Mouse (Mus musculus): ENCODE measurements around the gene Ppm1a. TPM values are rescaled to one million over a fixed set of nuclear protein-coding genes. Genes with fewer than 3 reads are reported as not detected.
A peak's percentile ranks its signal among the peaks of the same experiment; 100 is the strongest.

Ppm1a gene
- total RNA-seq (2021): 100 to 1,000 TPM; 234 to 247 TPM

DNA sequence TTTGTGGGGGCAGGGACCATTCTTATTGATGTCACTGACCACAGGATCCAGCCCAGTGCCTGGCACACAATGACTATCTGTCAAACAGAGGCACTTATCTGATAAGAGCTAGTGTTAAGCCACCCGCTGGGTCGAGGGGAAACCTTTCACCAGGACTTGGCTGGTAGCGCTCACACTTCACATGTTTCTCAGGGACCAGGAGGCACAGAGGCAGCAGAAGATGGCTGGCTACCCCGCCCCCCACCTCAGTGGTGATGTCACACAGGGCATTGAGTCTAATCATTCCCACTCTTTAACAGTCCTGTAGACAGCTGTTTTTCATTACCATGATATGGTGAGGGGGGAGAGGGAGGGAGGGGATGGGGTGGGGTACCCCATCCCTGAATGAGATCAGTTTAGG is at the start of gene Ppm1a:
Ppm1a (plus strand) TSS at position 370 of the 400 bp plus-strand sequence.
- intact Hi-C loops (cut with DNase I): no loop called here
- peak; percentile 31 for DNase-seq

DNA sequence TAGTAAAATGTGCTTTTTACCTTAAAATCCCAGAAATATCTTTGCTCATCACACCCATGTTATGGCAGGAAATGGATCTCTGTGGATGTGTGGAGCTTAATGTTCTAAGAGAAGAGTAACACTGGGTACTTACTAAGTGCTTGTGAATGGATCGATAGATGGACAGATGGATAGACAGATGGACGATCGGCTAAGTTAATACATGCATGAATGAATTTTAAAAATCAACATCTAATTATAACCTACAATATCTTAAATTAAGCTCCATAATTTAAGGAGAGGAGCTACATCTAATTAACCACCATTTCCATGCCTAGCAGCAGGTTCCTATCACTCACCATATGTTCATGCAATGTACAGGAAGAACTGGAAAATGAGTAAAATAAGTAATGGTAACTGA is 47.3 kb upstream of the Ppm1a start:
- intact Hi-C loops (cut with DNase I): no loop called here
- DNase-seq: no peak

DNA sequence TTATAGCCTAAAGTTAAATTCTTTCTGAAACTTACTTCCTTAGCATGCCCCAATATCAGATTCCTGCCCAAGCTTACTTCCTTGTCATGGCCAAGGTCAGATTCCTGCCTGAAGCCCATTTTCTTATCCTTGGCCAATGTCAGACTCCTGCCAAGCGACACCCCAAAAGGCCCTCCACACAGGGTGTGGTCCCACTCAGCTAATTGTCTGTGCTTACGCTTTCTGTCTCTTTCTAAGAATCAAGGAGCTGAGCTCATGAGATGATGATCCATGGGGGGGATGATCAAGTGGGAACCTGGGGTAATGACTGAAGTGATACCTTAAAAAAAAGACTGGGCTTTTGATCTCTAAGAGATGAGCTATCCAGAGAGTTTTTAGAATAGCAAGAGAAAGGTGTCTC is 42.4 kb upstream of the Ppm1a start:
- DNase-seq: no peak
- intact Hi-C loops (cut with DNase I): no loop called here

DNA sequence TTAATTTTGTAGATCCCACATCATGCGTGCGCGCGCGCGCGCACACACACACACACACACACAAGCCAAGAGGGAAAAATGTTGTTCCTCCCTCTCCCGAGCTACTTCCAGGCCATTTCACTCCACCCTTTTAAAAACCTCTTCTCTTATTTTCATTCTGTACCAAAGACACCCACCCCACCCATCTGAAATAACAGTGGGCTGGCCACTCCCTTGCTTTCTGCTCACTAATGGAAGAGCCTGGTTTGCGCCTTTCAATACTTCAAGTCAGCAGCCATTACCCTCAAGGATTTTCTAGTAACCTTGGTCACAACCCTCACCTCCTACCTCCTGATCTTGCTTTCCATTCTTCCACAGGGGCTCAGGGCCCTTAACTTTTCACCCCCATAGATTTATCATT is 41.4 kb upstream of the Ppm1a start:
- DNase-seq: no peak
- intact Hi-C loops (cut with DNase I): no loop called here

DNA sequence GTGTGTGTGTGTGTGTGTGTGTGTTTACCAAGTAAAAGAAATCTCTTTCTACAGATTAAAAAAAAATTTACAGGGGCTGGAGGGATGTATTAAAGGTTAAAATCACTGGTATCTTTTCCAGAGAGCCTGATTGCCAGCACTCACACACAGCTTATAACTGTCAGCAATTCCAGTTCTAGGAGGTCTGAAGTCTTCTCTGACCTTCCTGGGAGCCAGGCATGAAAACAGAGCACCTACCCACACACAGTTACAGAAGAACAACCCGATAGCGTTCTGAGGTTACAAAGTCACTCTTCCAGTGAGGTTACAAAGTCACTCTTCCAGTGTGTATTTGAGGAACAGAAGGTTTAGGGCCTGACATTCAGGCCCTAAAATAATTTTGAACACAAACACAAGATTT is 38.2 kb upstream of the Ppm1a start:
- intact Hi-C loops (cut with DNase I): no loop called here
- no peak for DNase-seq

DNA sequence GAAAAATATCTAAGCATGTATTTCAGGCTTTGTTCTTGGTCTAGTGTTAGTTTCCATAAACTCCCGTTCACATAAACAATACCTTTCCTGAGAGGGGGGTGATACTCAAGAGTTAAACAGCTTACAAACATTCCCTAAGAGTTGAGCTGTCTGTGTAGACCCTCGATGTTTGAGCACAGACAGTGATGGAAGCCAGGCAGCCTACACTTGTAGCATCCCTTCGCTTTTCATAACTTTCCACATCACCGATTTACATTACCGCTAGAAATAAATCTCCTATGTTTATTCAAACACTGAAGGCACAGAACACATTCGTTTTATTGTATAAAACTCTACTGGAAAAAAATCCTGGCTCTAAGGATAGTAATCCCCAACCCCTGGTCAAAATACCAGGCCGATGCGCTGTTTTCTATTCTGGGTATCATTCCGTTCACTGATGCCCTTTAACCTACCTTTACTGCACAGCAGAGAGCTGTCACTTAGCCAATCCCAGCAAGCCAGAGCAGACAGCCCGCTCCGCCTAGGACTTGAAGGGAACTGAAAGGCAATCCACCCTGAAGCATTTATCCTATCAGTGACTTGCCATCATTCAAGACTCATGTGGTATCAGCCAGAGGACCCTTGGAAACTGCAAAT is 37.7 kb upstream of the Ppm1a start:
- DNase-seq: no peak
- intact Hi-C loops (cut with DNase I): no loop called here

DNA sequence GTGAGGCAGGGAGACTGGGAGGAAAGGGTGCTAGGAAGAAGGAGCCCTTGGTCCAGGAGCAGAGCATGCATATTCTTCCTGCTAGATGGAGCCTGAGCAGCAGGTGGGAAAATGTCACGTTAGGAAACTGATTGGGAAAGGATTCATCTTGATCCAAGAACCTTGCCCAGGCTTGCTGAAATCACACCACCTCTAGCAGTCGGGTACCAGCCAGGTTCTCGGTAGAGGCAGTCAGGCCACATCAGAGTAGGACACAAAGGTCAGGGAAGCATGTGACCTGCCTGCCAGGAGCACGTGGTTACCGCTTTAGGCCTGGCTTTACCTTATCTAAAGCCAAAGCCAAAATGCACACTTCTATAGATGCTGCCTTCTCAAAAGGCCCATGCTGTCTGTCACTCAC is 35.5 kb upstream of the Ppm1a start:
- DNase-seq: no peak
- intact Hi-C loops (cut with DNase I): no loop called here

DNA sequence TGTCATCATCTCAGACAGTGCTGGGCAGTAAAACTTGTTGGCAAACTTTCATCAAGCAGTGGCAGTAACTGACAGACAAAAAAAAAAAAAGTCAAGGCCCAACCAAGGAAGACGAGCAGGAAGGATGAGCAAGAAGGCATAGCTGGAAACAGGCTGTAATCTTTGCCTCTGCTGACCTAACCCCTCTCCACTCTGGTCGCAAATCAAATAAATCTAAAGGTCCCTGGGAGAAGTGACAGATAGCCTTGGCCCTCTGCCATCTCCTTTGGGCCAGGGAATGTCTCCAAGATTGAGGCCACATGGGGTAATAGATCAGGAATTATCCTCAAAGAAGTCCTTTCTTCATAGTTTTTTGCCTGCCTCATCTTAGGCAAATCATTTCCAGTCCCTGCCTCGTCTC is 33.3 kb upstream of the Ppm1a start:
- peak; percentile 32 for DNase-seq
- intact Hi-C loops (cut with DNase I): no loop called here

DNA sequence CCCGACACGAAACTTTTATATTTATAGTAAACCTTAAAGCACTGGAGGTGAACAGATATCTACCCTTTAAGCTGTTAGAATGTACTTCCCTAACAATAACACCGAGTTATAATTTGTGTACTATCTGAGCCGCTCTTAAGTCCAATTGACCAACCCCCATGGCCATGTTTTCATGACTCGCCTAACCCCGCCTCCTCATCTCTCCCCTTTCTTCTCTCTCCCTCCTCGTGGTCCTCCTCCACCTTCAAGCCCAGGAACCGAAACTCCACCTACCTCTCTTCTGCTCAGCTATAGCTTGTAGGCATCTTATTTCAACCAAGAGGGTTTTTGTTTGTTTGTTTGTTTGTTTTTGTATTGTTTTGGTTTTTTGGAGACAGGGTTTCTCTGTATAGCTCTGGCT is 30.2 kb upstream of the Ppm1a start:
- DNase-seq: no peak
- intact Hi-C loops (cut with DNase I): no loop called here

DNA sequence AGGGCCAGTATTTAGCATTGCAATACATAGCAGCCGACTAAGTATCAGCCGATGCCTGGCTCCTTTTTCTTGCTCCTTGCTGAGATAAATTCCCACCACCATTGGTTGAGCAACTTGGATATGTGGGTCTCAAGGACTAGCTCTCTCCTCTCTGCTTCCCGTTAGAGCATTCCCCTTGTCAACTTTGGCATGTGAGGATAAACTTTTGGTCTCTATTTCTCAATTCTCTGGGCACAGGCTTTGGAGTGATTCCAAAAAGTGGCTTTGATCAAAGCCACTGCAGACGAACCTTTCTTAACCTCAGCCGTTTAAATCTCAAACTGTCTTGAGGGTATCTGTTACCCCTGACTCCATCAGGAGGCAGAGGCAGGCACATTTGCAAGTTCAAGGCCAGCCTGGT is 29.6 kb upstream of the Ppm1a start:
- intact Hi-C loops (cut with DNase I): no loop called here
- DNase-seq: no peak

DNA sequence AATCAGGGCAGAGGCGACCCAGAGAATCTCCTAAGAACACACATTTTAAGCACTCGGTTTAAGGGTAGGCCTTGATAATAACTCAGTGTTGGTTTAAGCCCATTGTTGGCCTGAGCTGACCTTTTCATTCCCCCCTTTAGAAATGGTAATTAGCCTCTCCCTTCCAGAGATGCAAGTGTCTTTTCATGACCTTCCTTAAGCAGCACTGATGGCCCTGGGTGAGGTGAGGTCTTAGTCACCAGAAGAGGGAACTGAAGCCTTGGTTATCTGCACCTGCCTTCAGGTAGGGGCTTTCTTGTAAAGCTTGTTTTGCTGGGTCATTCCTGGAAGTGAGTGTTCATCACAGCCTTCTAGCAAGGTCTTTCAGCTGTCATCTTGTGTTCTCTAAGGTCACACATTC is 23.1 kb upstream of the Ppm1a start:
- intact Hi-C loops (cut with DNase I): no loop called here
- DNase-seq: no peak

DNA sequence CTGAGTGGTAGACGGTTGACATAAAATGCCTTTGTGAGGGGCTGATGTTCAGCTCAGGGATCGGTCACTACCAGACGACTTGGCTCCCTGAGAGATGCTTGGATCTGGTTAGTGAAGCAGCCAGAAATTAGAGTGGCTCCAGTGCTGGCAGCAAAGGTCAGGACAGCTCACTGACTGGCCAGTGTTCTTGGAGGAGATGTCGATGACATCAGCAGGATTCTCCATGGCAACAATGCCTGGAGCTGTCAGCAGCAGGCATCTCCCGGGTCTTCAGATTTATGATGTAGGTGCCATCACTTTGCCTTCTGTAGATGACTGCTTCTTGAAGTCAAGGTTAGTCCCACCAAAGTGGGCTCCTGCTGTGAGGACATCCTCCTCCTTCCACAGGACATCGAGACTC is 16.1 kb upstream of the Ppm1a start:
- intact Hi-C loops (cut with DNase I): no loop called here

DNA sequence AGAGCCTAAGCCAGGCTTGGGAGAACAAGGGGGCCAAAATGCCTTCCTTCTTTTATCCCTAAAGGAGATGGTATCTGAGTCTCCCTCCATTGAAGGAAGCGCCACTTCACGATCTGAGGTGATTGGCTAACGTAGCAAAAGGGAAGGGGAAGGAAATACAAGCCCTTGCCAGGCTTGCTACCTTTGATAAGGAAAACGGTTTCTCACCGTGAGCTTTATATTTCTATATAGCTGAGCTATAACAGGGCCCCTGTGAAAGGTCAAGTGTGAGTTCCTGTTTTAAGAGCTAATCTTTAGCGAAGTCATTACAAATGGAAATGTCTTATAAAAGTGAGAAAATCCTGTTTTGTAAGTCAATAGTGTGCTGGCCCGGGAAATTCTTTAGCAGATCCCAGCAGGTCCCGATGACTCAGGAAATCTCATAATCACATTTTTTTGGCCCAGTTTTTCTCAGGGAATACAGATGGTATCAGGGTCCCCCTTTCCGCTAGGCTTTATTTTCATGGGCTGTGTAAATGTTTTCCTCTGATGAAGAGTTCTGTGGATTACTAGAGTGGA is 12.4 kb upstream of the Ppm1a start:
- DNase-seq: no peak
- intact Hi-C loops (cut with DNase I): no loop called here

More for the DNA sequence above, 16.1 kb upstream of the Ppm1a start:
- peak; percentile 10 for DNase-seq

DNA sequence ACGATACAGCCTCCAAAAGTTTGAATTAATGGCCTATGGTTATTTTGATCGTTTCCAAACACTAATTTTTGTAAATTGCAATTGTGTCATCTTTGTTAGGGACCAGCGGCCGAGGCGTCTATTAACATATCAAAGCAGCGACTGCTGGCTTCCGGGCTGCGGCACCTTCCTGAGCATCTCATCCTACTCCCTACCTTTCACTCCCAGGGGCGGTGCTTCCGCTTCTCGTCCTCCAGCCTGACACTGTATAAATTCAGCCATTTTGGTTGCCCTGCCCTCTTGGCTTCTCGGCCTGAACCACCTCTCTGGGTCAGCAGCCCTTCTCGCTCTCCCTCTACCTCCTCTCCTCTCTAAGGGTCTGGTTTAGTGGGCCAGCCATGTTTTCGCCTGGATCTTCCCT is 11.8 kb upstream of the Ppm1a start:
- no peak for DNase-seq
- intact Hi-C loops (cut with DNase I): no loop called here

DNA sequence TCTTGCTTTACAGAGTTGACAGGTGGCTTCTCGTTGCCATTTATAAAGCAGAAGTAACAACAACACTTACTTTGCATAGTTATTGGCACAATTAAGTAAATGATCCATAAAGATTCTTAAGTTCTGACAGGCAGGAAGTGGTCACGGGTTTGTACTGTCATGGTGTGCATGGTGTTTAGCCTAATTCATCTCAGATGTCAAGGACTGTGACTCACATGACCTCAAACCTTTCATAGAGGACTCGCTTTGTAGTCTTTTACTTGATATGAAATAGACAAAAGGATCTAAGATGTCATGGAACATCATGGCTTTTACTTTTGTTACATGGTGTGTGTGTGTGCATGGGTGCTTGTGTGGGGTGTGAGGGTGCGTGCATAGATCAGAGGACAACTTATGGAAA is 8.9 kb upstream of the Ppm1a start:
- no peak for DNase-seq
- intact Hi-C loops (cut with DNase I): no loop called here

DNA sequence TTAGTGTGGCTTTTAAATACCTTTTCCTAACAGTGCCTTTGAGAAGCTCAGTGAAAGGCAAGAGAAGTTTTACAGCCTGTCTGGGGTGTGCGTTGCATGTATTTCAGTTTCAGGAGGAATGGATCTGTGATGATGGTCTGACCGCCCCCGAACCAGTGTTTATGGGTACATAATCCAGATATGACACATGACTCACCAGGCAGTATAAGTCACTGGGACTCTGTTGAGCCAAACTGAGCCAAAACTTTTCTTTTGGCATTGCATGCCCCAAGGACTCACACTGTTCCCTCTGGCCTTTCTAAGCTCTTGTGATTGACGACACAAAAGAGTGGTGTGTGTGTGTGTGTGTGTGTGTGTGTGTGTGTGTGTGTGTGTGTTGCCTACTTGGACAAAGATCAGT is 8.4 kb upstream of the Ppm1a start:
- intact Hi-C loops (cut with DNase I): no loop called here
- no peak for DNase-seq

DNA sequence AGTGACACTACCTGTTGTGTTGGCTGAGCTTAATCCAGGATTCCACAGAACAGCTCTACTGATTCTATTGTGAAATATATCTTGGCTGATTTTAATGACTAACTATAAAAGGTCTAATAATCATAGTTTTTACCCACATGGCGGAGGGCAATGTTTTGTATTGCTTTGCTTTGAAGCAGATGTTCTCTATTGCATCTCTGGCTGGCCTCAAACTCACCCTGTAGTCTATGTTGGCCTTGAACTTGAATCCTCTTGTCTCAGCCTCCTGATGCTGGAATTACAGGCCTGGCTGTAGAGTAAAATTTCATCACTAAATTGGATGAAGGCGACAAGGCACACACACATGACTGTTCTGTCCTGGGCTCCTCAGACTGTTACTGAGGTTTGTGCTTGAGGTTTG is 7.8 kb upstream of the Ppm1a start:
- intact Hi-C loops (cut with DNase I): no loop called here
- DNase-seq: no peak

DNA sequence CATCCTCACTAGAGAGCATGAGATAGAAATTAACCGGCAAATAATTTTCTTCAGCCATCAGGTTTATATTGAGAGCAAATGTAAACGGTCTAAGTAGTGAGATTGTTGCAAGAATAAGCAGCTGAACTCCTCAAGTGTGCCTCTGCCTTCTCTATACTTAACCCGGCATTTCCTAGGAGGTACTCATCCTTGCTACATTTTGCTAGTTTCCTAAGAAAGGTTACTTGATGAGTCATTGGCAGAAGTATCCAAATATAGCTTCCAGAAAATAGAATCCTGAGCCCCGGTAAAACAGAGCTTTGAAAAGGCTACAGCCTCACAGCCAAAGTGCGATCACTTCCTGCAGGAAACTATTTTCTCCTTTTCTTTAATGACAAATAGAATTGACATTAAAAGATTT is 7.2 kb upstream of the Ppm1a start:
- intact Hi-C loops (cut with DNase I): no loop called here
- no peak for DNase-seq

DNA sequence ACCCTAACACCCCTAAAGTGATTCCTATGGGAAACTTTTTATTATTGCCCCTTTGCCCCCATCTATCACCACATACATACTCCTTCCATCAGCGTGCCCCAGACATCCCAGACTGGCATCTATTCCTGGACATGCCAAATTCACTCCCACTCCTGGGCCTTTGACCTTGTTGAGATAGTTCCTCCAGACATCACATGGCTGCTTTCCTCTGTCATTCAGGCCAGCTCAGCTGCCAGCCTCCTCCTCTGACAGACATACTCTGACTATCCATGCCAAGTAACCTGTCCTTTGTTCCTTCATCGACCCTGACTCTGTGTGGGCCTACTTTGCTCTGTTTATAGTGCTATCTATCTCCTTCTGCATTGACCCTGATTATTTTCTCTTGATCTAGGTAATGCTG is 6.6 kb upstream of the Ppm1a start:
- DNase-seq: no peak
- intact Hi-C loops (cut with DNase I): no loop called here

DNA sequence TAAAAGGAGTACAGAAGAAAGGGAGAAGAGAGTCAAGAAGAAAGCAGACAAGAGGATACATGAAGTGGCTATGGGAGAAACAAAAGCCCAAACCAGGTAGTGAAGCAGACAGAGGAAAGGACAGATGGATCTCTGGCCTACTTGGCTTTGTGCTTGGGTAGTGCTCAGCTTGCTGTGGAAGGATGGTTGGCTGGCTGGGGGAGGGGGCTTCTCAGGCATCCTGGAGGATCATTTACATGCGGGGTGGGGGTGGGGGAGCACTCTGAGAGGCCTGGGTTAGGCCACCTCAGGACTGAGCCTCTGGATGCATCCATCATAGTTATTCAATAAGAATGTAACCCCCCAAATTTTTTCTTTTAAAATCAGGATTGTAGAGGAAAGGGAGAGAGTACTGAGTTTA is 341 bp downstream of the Ppm1a start:
- intact Hi-C loops (cut with DNase I): no loop called here
- peak; percentile 32 for DNase-seq

DNA sequence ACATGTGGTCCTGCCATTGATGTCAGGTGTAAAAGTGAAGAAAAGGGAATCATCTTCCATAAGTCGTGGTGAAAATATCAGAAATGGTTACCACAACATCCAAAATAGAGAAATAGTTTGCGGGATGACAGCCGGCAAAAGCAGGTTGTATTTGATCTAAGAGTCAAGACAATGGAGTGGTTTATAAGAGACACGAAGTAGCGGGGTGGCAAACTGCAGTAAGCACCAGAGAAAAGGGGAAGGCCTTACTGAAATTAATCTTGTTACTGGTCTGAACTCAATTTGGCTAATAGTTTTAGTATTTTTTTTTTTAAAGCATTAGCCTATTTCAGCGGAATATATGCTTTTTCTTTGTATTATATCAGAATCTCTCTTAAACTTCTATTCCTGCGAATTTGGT is 2.7 kb downstream of the Ppm1a start:
- intact Hi-C loops (cut with DNase I): no loop called here
- DNase-seq: no peak

DNA sequence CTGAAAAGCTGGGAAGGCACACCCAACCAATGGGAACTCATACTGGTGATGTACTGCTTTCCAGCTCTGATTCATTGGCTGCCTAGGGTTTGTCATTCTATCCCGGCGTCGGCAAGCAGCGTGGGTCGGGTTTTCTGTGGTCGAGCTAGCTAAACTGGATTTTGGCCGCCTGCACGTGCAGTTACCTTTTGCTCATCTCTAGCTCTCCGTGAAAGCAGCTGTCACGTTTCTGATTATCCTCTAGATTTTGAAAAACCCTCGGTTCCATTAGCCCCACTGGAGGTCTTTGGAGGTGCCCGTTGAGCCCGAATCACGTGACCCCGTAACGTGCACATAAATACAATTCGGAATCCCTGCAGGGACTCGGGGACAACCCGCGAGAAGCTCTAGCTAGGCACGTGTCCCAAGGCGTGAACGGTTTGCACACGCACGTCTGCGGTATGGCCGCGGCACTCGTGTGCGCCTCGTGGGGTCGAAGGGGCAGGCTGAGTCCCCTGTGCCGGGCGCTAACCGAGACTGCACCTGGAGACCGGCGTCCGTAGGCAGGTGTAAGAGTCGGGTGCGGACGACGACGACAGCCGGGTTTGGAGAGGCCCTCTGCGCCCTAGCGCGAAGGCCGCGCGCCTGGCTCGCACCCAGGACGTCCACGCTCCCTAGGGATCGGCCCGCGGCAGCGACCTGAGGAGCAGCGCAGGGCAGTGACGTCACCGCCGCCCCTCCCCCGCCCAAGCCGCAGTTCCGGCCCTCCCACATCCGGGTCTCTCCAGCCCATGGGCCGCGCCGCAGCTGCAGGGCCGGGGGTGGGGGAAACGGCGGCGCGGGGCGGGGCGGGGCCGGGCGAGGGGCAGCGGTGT is 3.3 kb downstream of the Ppm1a start:
- DNase-seq: peak; percentile 98
- intact Hi-C loops (cut with DNase I): no loop called here

Data from left cerebral cortex, postnatal 4 days (tissue).